Mouse (Mus musculus) frontal cortex, postnatal 25 days (tissue): Measurements from ENCODE around the gene Gm44790.

Source experiments
- DNase-seq, 2 experiments: peaks; one replicate each; pipeline ENCODE4 v3.0.0; 2022; ENCODE audit warnings: low spot score in 2 of 2

The Gm44790 gene

GRCm38 (mm10) chr6:86404100-86404861 is 22.2 kb upstream of the Gm44790 start, which contains the start of gene Tia1:
TSS of gene Tia1 (plus strand) at chr6:86404219.
- DNase-seq: peak; percentile 84 to 96

GRCm38 (mm10) chr6:86404996-86405395 is 21.5 kb upstream of the Gm44790 start:
- DNase-seq: no peak

- no peak for DNase-seq
Observed at GRCm38 (mm10) chr6:86406306-86406705, 20.2 kb upstream of the Gm44790 start.

GRCm38 (mm10) chr6:86418711-86419110 is 7.7 kb upstream of the Gm44790 start:
- DNase-seq: no peak

GRCm38 (mm10) chr6:86419239-86419638 is 7.2 kb upstream of the Gm44790 start:
- no peak for DNase-seq

- no peak for DNase-seq
Observed at GRCm38 (mm10) chr6:86420491-86420890, 6.0 kb upstream of the Gm44790 start.

GRCm38 (mm10) chr6:86431531-86431930 is 5.1 kb downstream of the Gm44790 start:
- no peak for DNase-seq

- no peak for DNase-seq
Observed at GRCm38 (mm10) chr6:86433696-86434095, 7.2 kb downstream of the Gm44790 start.

GRCm38 (mm10) chr6:86437711-86438110 is 11.3 kb downstream of the Gm44790 start:
- peak; percentile 17 to 29 for DNase-seq

- peak; percentile 96 to 97 for DNase-seq
Observed at GRCm38 (mm10) chr6:86438272-86439118, 12.0 kb downstream of the Gm44790 start, which contains the start of gene C87436. TSS of gene C87436 (plus strand) at chr6:86438374.

GRCm38 (mm10) chr6:86439119-86439496 is 12.7 kb downstream of the Gm44790 start:
- no peak for DNase-seq

- DNase-seq: no peak
Observed at GRCm38 (mm10) chr6:86439531-86439930, 13.1 kb downstream of the Gm44790 start.

GRCm38 (mm10) chr6:86441571-86441970 is 15.1 kb downstream of the Gm44790 start:
- DNase-seq: no peak

GRCm38 (mm10) chr6:86445551-86445950 is 19.1 kb downstream of the Gm44790 start:
- no peak for DNase-seq

- DNase-seq: no peak
Observed at GRCm38 (mm10) chr6:86446927-86447568, 20.6 kb downstream of the Gm44790 start.

- no peak for DNase-seq
Observed at GRCm38 (mm10) chr6:86456727-86457126, 30.3 kb downstream of the Gm44790 start.

GRCm38 (mm10) chr6:86463079-86463478 is 36.6 kb downstream of the Gm44790 start:
- no peak for DNase-seq

GRCm38 (mm10) chr6:86471317-86471716 is 44.9 kb downstream of the Gm44790 start:
- no peak for DNase-seq

- no peak for DNase-seq
Observed at GRCm38 (mm10) chr6:86471760-86472099, 45.3 kb downstream of the Gm44790 start.

- DNase-seq: peak; percentile 99 to 100
Observed at GRCm38 (mm10) chr6:86472100-86472955, 45.9 kb downstream of the Gm44790 start.

GRCm38 (mm10) chr6:86473077-86473476 is 46.6 kb downstream of the Gm44790 start:
- no peak for DNase-seq
